Mouse (Mus musculus) megakaryocyte, embryonic 14.5 days (primary cell): Measurements from ENCODE around the gene Bpifb3.

Experiments
- FLI1 ChIP-seq: IDR thresholded peaks from 2 replicates; pipeline ENCODE4 v1.6.1; 2012; ENCODE audit warnings: low read length, inconsistent platforms, mixed read lengths
- GATA1 ChIP-seq: IDR thresholded peaks from 3 replicates; pipeline ENCODE4 v1.6.1; 2012; ENCODE audit warnings: mixed read lengths, low read length, inconsistent platforms, borderline replicate concordance

DNA sequence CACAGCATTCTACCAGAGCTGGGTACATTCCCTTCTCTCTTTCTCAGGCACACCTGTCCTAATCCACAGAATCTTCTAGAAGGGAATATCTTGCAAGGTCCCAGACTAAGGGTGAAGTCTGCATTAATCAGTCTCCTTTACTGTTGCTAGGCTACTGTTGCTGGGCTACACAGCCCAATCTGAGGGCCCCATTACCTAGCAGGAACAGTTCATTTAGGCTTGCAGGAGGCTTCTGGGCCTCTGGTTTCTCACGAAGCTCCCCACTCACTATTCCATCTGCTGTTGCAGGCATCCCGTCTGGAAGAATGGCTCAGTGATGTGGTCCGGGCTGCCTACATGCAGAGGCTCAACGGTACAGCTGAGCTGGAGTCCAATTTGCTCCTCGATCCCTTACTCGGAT, 13.1 kb downstream of the Bpifb3 start:
- TF ChIP-seq GATA1 (no peak), FLI1 (no peak)
